8 mouse cellular contexts compared by ENCODE assay signal in the genomic region with DNA sequence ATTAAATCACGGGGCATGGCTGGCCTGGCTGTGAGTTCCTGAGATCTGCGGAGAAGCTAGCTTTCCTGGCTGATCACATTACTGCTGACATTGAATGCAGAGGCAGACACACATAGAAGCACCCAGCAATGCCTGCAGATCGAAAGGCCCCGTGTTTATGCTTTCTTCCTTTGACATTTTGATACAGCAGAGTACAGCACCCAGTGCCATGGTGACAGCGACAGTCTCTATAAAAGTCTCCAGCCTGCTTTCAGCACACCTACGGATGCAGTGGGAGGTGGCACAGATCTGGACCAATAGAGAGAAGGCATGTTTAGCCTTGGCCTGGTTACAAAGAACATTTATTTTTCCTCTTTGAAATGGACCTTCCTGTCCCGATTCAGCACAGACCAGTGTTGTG.
DNase-seq lines count a peak whose midpoint lies in the region; ATAC-seq and TF ChIP-seq lines count a peak whose summit lies in the region.

No protein-coding gene starts in this region.

- no peaks in the 10 kb centered on the region for H3K27me3 ChIP-seq in cerebellum, adult 2 months (ENCODE audit: control insufficient read depth, insufficient read depth, low read length)
- H3K27me3 ChIP-seq in forebrain, embryonic 11.5 days (ENCODE audit: control insufficient read depth, insufficient read depth, low read length), result no peaks in the 10 kb centered on the region
- no peaks in the 10 kb centered on the region for H3K27me3 ChIP-seq in liver, embryonic 15.5 days
- no peaks in the 10 kb centered on the region for H3K27me3 ChIP-seq in stomach, postnatal 0 days (ENCODE audit: control insufficient read depth, insufficient read depth, low read length)

- no peak for TF ChIP-seq CTCF in cerebellum, adult 2 months (IDR thresholded peaks at IDR 0.05; ENCODE audit: borderline replicate concordance, insufficient read depth, low read depth, low read length)
- TF ChIP-seq CTCF in stomach, postnatal 0 days (IDR thresholded peaks at IDR 0.05; ENCODE audit: low read depth), result no peak

- DNase-seq in cerebellum, adult 2 months, result peak; percentile 58 to 59
- no peak for DNase-seq in cerebellum, adult 11-12 months
- peak; percentile 62 for DNase-seq in MN1 (ENCODE audit: low spot score)
- no peak for DNase-seq in forebrain, embryonic 11.5 days (ENCODE audit: low spot score)
- DNase-seq in kidney, postnatal 14 days, result peak; percentile 50
- DNase-seq in stomach, postnatal 0 days (ENCODE audit: low spot score), result no peak
- DNase-seq in retina, embryonic 14.5 days (ENCODE audit: low spot score), result no peak

- no peak overlapping the region for H3K4me2 ChIP-seq in forebrain, embryonic 11.5 days (ENCODE audit: low read depth, low read length, severe bottlenecking)
- H3K4me2 ChIP-seq in liver, embryonic 15.5 days, result peak overlapping the region; percentile 53
- no peak overlapping the region for H3K4me2 ChIP-seq in stomach, postnatal 0 days (replicated peaks; ENCODE audit: low read depth)

- no peak overlapping the region for H3K9ac ChIP-seq in forebrain, embryonic 11.5 days (ENCODE audit: low read length)
- H3K9ac ChIP-seq in liver, embryonic 15.5 days, result peak overlapping the region; percentile 51
- H3K9ac ChIP-seq in stomach, postnatal 0 days (ENCODE audit: low read length), result no peak overlapping the region

- H3K4me1 ChIP-seq in cerebellum, adult 2 months (ENCODE audit: control insufficient read depth, insufficient read depth, low read length), result peaks cover 20% of the 10 kb centered on the region
- no peaks in the 10 kb centered on the region for H3K4me1 ChIP-seq in forebrain, embryonic 11.5 days (replicated peaks; ENCODE audit: control insufficient read depth, insufficient read depth, low read length)
- peaks cover 39% of the 10 kb centered on the region for H3K4me1 ChIP-seq in liver, embryonic 15.5 days (replicated peaks)
- H3K4me1 ChIP-seq in stomach, postnatal 0 days (replicated peaks; ENCODE audit: control insufficient read depth, insufficient read depth), result no peaks in the 10 kb centered on the region

- no peaks in the 10 kb centered on the region for H3K36me3 ChIP-seq in forebrain, embryonic 11.5 days (ENCODE audit: control insufficient read depth, insufficient read depth, low read length)
- H3K36me3 ChIP-seq in liver, embryonic 15.5 days (replicated peaks), result no peaks in the 10 kb centered on the region
- H3K36me3 ChIP-seq in stomach, postnatal 0 days (ENCODE audit: control insufficient read depth, insufficient read depth, low read length), result no peaks in the 10 kb centered on the region

- WGBS in cerebellum, adult 2 months, result 18% methylated on average over 7 of the region's 7 CpGs
- WGBS in forebrain, embryonic 11.5 days, result 69% methylated on average over 7 of the region's 7 CpGs
- 76% methylated on average over 7 of the region's 7 CpGs for WGBS in liver, embryonic 15.5 days (ENCODE audit: insufficient replicate concordance)
- WGBS in stomach, postnatal 0 days, result 62% methylated on average over 7 of the region's 7 CpGs

- no peak overlapping the region for H3K4me3 ChIP-seq in cerebellum, adult 2 months (replicated peaks; ENCODE audit: insufficient read depth, low read depth, low read length)
- H3K4me3 ChIP-seq in forebrain, embryonic 11.5 days (ENCODE audit: low read depth, low read length), result no peak overlapping the region
- no peak overlapping the region for H3K4me3 ChIP-seq in liver, embryonic 15.5 days (replicated peaks)
- no peak overlapping the region for H3K4me3 ChIP-seq in stomach, postnatal 0 days (ENCODE audit: low read depth, low read length)

- 0 out of 2 replicates have a peak, but pooled peaks have one; percentile 14 for TF ChIP-seq POLR2A in cerebellum, adult 2 months (IDR thresholded peaks at IDR 0.05; ENCODE audit: borderline replicate concordance, insufficient read depth, low read length)

- H3K27ac ChIP-seq in cerebellum, adult 2 months (ENCODE audit: insufficient read depth, low read length), result peak overlapping the region; percentile 65
- 0 out of 2 replicates have a peak overlapping the region, but pooled peaks have one; percentile 18 for H3K27ac ChIP-seq in forebrain, embryonic 11.5 days (ENCODE audit: low read depth, low read length)
- H3K27ac ChIP-seq in liver, embryonic 15.5 days (replicated peaks), result peak overlapping the region; percentile 97
- H3K27ac ChIP-seq in stomach, postnatal 0 days (replicated peaks), result no peak overlapping the region

- ATAC-seq in forebrain, embryonic 11.5 days (replicated peaks; ENCODE audit: low FRiP score), result no peak
- ATAC-seq in liver, embryonic 15.5 days (ENCODE audit: insufficient read depth), result no peak
- no peak for ATAC-seq in stomach, postnatal 0 days (ENCODE audit: low FRiP score, low TSS enrichment)

- H3K9me3 ChIP-seq in forebrain, embryonic 11.5 days (ENCODE audit: control insufficient read depth, low read length), result no peaks in the 10 kb centered on the region
- H3K9me3 ChIP-seq in liver, embryonic 15.5 days (replicated peaks), result no peaks in the 10 kb centered on the region
- no peaks in the 10 kb centered on the region for H3K9me3 ChIP-seq in stomach, postnatal 0 days (ENCODE audit: control insufficient read depth, low read length)

- TF ChIP-seq EP300 in stomach, postnatal 0 days (optimal IDR thresholded peaks at IDR 0.05), result no peak

Comparison
In these comparisons a context has a peak if more than half of its experiments do, and no peak if none do; other contexts are left out.
1. DNase-seq: peak in cerebellum, adult 2 months (2 of 2), MN1 (single experiment) and kidney, postnatal 14 days (single experiment); none in cerebellum, adult 11-12 months (single experiment), forebrain, embryonic 11.5 days (single experiment), stomach, postnatal 0 days (single experiment) and retina, embryonic 14.5 days (single experiment).